Mouse (Mus musculus): ENCODE results near the gene Plcl1. TPM values are rescaled to one million over a fixed set of nuclear protein-coding genes. Genes with fewer than 3 reads are reported as not detected.

Plcl1 gene
- 7.4 and 8.2 TPM in 2 replicates for polyA plus RNA-seq (2012; rRNA removed)

GRCm38 (mm10) chr1:55405272-55406022, at the start of gene Plcl1:
Gene Plcl1 (plus strand): TSS chr1:55405921.
- peak; percentile 95 to 97 for DNase-seq (ENCODE audit: extremely low spot score in 1 of 2, low spot score in 1 of 2)

- DNase-seq (ENCODE audit: extremely low spot score in 1 of 2, low spot score in 1 of 2): no peak
Measured at GRCm38 (mm10) chr1:55362634-55363033, 43.1 kb upstream of the Plcl1 start.

GRCm38 (mm10) chr1:55363044-55363565, 42.6 kb upstream of the Plcl1 start, which contains the start of gene Boll:
Gene Boll (minus strand): TSS chr1:55363469.
- peak in 1 of 2 experiments; percentile 58 for DNase-seq (ENCODE audit: extremely low spot score in 1 of 2, low spot score in 1 of 2)

GRCm38 (mm10) chr1:55363586-55363985, 42.1 kb upstream of the Plcl1 start:
- DNase-seq (ENCODE audit: extremely low spot score in 1 of 2, low spot score in 1 of 2): peak in 1 of 2 experiments; percentile 7

GRCm38 (mm10) chr1:55372626-55373025, 33.1 kb upstream of the Plcl1 start:
- no peak for DNase-seq (ENCODE audit: extremely low spot score in 1 of 2, low spot score in 1 of 2)

- no peak for DNase-seq (ENCODE audit: extremely low spot score in 1 of 2, low spot score in 1 of 2)
Measured at GRCm38 (mm10) chr1:55380527-55380926, 25.2 kb upstream of the Plcl1 start.

GRCm38 (mm10) chr1:55383114-55383773, 22.5 kb upstream of the Plcl1 start:
- peak; percentile 49 to 90 for DNase-seq (ENCODE audit: extremely low spot score in 1 of 2, low spot score in 1 of 2)

- DNase-seq (ENCODE audit: extremely low spot score in 1 of 2, low spot score in 1 of 2): peak; percentile 60 to 72
Measured at GRCm38 (mm10) chr1:55399891-55400290, 5.8 kb upstream of the Plcl1 start.

GRCm38 (mm10) chr1:55404439-55404838, 1.3 kb upstream of the Plcl1 start:
- DNase-seq (ENCODE audit: extremely low spot score in 1 of 2, low spot score in 1 of 2): peak; percentile 59 to 95

- DNase-seq (ENCODE audit: extremely low spot score in 1 of 2, low spot score in 1 of 2): peak in 1 of 2 experiments; percentile 72
Measured at GRCm38 (mm10) chr1:55406023-55406413, 297 bp downstream of the Plcl1 start.

- DNase-seq (ENCODE audit: extremely low spot score in 1 of 2, low spot score in 1 of 2): peak in 1 of 2 experiments; percentile 35
Measured at GRCm38 (mm10) chr1:55406531-55407375, 1.0 kb downstream of the Plcl1 start.

GRCm38 (mm10) chr1:55410670-55411069, 4.9 kb downstream of the Plcl1 start:
- no peak for DNase-seq (ENCODE audit: extremely low spot score in 1 of 2, low spot score in 1 of 2)

GRCm38 (mm10) chr1:55411079-55411478, 5.4 kb downstream of the Plcl1 start:
- no peak for DNase-seq (ENCODE audit: extremely low spot score in 1 of 2, low spot score in 1 of 2)

- no peak for DNase-seq (ENCODE audit: extremely low spot score in 1 of 2, low spot score in 1 of 2)
Measured at GRCm38 (mm10) chr1:55412569-55412968, 6.8 kb downstream of the Plcl1 start.

GRCm38 (mm10) chr1:55413534-55413933, 7.8 kb downstream of the Plcl1 start:
- DNase-seq (ENCODE audit: extremely low spot score in 1 of 2, low spot score in 1 of 2): no peak

GRCm38 (mm10) chr1:55418968-55419367, 13.2 kb downstream of the Plcl1 start:
- no peak for DNase-seq (ENCODE audit: extremely low spot score in 1 of 2, low spot score in 1 of 2)

GRCm38 (mm10) chr1:55427607-55428006, 21.9 kb downstream of the Plcl1 start:
- DNase-seq (ENCODE audit: extremely low spot score in 1 of 2, low spot score in 1 of 2): no peak

- no peak for DNase-seq (ENCODE audit: extremely low spot score in 1 of 2, low spot score in 1 of 2)
Measured at GRCm38 (mm10) chr1:55429051-55429450, 23.3 kb downstream of the Plcl1 start.

GRCm38 (mm10) chr1:55429708-55430107, 24.0 kb downstream of the Plcl1 start:
- no peak for DNase-seq (ENCODE audit: extremely low spot score in 1 of 2, low spot score in 1 of 2)

- DNase-seq (ENCODE audit: extremely low spot score in 1 of 2, low spot score in 1 of 2): no peak
Measured at GRCm38 (mm10) chr1:55430587-55430986, 24.9 kb downstream of the Plcl1 start.

GRCm38 (mm10) chr1:55436589-55436988, 30.9 kb downstream of the Plcl1 start:
- no peak for DNase-seq (ENCODE audit: extremely low spot score in 1 of 2, low spot score in 1 of 2)
